Mouse (Mus musculus) frontal cortex, adult 2 months (tissue): ENCODE data around the gene Dnajc5. TPM values are rescaled to one million over a fixed set of nuclear protein-coding genes. Genes with fewer than 3 reads are reported as not detected.
A peak's percentile ranks its signal among the peaks of the same experiment; 100 is the strongest.

Source experiments
- DNase-seq, 2 experiments: peaks; one replicate each; pipeline ENCODE4 v3.0.0; 2022; ENCODE audit warnings: low spot score in 1 of 2; ENCODE audit errors: extremely low spot score in 1 of 2
- polyA plus RNA-seq: library from polyadenylated mRNA; depleted of rRNA; stranded (reverse); fragments of >200 nt; gene quantifications from 2 replicates; pipeline ENCODE4 v1.2.3, GENCODE M21; 2012

The Dnajc5 gene
- polyA plus RNA-seq, 1 experiment = 171 TPM

GRCm38 (mm10) chr2:181585506-181585905 lies 65.2 kb downstream of the Dnajc5 start:
- DNase-seq = no peak

- DNase-seq = no peak
Measured at GRCm38 (mm10) chr2:181586124-181586523, 65.8 kb downstream of the Dnajc5 start.

DNA sequence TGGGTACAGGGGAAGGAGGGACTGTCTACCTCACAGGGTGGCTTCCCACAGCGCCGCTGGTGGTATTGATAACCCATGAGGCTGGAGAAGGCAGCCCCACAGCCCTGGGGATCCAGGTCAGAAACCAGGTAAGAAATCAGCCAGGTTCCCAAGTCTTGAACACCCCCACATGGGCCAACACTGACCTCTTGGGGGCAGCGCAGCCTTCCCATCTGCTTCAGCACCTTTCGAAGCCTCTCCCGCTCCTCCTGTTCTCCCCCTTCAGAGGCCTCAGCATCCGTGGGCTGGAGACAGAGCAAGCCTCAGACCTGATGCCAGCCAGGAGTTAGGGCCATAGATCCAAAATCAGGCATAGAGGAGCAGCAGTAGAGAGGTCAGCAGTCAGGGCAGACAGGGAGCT lies 67.5 kb downstream of the Dnajc5 start:
- no peak for DNase-seq

- no peak for DNase-seq
Measured at GRCm38 (mm10) chr2:181588229-181588780, 68.0 kb downstream of the Dnajc5 start.

- DNase-seq = no peak
Measured at GRCm38 (mm10) chr2:181589011-181589731, 68.9 kb downstream of the Dnajc5 start.

GRCm38 (mm10) chr2:181589732-181590105 lies 69.4 kb downstream of the Dnajc5 start:
- DNase-seq = no peak

DNA sequence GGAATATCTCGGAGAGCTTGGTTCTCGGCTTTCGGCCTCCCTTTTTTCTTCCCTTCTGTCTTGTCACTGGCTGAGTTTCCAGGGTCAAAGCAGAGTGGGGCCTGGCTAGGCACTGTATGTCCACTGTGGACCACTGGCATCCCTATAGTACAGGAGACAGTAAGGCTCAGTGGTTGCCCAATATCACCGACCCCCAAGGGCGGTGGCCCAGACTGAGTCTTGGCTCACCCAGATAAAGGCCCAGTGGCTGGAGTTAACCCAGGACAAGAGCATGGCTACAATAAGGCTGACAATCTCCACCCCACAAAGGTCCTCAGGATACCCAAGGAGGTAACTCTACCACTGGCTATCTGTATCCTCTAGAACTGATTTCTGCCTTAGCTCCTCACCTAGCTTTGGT lies 70.2 kb downstream of the Dnajc5 start:
- no peak for DNase-seq

- no peak for DNase-seq
Measured at GRCm38 (mm10) chr2:181591528-181592085, 71.3 kb downstream of the Dnajc5 start, which contains the start of gene Prpf6. Prpf6 (plus strand) TSS chr2:181591868.

GRCm38 (mm10) chr2:181592231-181593041 lies 72.2 kb downstream of the Dnajc5 start, which contains the start of gene Zfp512b:
Zfp512b (minus strand) TSS chr2:181592803.
- DNase-seq = peak in 1 of 2 experiments; percentile 59

DNA sequence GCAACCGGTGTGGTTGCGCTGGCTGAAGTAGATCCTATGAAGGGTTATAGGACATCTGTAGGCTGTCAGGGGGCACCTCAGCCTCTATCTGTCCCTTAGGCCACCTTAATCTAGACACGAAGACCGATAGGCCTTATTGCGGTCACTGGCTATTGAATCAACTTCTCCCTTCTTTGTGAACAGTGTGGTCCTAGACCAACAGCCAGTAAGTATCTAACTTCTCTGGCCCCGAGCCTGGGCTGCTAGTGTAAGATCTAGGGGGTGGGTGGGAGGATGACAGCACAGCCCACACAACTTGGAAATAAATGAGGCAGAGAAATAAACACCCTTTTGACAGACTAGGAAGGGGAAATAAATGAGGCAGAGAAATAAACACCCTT lies 72.7 kb downstream of the Dnajc5 start:
- peak in 1 of 2 experiments; percentile 50 for DNase-seq

GRCm38 (mm10) chr2:181593937-181594336 lies 73.7 kb downstream of the Dnajc5 start:
- no peak for DNase-seq

DNA sequence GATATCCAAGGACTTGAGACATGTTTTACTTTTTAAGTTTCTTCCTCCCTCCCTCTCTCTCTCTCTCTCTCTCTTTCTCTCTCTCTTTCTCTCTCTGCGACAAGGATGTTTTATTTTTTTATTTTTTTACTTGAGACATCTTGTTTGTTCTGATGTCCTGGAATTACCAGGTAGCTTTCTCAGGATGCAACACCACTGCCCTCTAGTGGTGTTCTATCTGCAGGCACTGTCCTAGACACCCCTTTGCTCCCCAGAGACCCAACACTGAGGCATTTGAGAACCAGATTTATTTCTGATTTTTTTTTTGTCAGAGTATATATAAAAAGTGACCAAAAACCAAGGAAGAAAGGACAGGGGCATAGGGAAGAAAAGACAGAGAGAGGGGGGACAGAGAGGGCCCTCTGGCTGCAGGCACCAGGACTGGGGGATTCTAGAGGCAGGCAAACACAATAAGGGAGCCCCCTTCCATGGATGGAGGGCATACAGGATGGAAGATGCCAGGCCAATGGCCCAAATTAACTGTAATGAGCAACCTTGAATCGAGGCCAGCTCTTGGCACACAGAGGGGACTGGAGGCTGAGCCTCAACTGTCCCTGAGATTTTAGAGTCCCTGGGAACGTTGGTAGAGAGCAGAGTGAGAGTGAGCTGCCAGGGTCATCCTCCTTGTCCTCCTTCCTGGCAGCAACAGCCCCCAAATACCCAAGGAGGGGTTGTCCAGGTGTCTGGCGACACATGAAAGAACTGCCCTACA lies 74.8 kb downstream of the Dnajc5 start:
- DNase-seq = peak in 1 of 2 experiments; percentile 79

DNA sequence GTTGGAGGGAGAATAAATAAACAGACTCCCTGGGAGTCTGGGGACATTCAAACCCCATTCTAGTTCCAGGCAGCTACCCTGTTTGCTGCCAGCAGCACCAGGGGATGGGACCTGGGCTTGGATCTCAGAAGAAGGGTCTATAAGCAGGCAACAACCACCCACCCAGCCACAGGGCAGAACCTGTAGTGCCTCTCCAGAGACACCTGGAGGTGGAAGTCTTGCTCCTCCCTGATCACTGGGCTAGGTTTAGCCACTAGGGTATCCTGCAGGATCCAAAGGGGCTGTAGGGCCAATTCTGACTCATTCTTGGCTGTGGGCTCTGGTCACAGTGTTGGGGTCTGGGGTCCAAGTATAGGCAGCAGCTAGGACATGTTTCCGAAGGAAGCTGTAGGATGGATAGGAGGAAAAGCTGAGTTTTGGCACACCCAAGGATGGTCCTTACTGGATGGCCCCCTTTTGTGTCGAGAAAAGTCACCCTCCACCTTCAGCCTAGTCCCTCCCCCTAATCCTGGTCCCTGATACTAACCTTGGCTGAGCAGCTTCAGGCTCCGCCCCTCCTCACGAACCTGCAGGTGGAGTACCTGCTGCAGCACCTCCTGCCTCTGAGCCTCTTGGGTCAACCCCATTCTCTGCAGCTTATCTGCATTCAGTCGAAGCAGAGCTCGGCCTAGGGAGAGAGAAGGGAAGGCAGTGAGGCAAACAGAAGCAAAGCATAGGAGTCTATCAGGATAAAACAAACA lies 76.1 kb downstream of the Dnajc5 start:
- DNase-seq = no peak

GRCm38 (mm10) chr2:181597378-181598061 lies 77.2 kb downstream of the Dnajc5 start:
- DNase-seq = no peak

GRCm38 (mm10) chr2:181598454-181599351 lies 78.4 kb downstream of the Dnajc5 start, which contains the start of gene Samd10:
Samd10 (minus strand) TSS chr2:181599212.
- DNase-seq = peak in 1 of 2 experiments; percentile 65

GRCm38 (mm10) chr2:181600226-181600758 lies 80.0 kb downstream of the Dnajc5 start:
- DNase-seq = peak in 1 of 2 experiments; percentile 53

DNA sequence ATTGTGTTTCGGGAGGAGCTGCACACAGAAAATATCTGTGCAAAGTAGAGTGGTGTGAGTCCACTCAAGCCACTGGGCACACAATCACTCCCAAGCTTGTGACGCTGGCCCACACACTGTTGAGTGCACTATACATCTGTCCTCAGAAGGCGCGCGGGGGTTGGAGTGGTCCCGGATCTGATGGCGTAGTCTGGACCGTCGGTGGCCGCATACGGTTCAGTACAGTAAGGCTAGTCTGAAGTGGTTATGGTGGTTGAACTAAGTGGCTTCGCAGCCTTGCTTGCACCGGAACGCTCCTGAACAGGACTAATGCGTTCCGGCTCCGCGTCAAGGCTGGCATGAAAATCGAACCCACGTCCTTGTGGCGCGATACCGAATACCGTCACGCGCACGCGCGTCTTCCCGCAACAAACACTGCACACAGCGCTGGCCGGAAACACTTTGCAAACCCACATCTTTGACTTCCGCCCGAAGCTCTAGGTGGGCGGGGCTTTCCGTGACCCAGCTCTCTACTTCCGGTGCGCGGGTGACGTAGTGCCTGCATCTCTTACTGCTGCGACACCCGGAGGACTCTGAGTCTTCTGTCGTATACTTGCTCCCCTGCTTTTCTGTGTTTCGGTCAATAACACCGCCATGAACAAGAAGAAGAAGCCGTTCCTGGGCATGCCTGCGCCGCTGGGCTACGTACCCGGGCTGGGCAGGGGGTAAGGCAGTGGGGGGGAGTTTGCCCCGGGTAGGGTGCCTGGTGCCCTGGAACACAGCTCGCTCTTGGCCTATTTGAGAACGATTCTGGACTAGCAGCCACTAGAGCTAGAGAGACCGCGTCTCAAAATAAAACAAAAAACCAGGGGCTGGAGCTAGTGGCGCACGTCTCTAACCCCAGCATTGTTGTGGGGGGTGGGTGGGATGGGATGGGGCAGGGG lies 80.8 kb downstream of the Dnajc5 start:
- peak; percentile 95 to 99 for DNase-seq
